ENCODE assay signal across 9 mouse cellular contexts in the genomic region with DNA sequence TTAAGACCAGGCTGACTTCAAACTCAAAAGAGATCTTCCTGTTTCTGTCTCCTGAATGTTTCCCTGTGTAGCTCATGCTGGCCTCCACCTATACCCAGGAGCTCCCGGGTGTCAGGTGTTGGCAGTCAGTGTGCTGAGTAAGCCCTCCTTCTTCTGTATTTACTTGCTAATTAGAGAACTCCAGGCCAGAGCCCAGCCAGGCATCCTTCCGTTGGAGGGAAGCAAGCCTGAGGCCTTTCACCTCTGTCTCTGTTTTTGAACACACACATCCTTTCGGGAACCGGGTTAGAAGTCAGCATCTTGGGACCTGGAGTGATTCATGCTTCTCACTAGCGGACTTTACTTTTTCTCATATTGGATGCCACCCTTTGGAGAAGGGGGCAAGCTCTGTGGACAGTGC. TPM values are rescaled to one million over a fixed set of nuclear protein-coding genes. Genes with fewer than 3 reads are reported as not detected.
A peak's percentile ranks its signal among the peaks of the same experiment; 100 is the strongest.
DNase-seq lines count a peak whose midpoint lies in the region; ATAC-seq and TF ChIP-seq lines count a peak whose summit lies in the region.
"Had no signal": no experiment of that assay in that cellular context is flagged by ENCODE, and none has a peak within 500 bp of the region (broad histone marks: within the 10 kb centered on the region; RNA-seq: fewer than 3 reads in every experiment).

No protein-coding gene starts in this region.

- intact Hi-C loops in gastrocnemius, adult 2 months (cut with DNase I) = no loop called here
- intact Hi-C loops in left cerebral cortex, postnatal 25 days (cut with DNase I) = loop anchor here (2.0 to 5.0 kb wide), 2 partner anchors 25 to 90 kb away; partner anchors contain the start of gene Fam207a

- peaks cover 4% of the 10 kb centered on the region for H3K36me3 ChIP-seq in hindbrain, embryonic 16.5 days (ENCODE audit: control insufficient read depth, insufficient read depth, low read length)
- peaks cover 22% of the 10 kb centered on the region for H3K36me3 ChIP-seq in liver, postnatal 0 days (replicated peaks; ENCODE audit: insufficient read depth, low read length)

- peak overlapping the region; percentile 79 for H3K4me3 ChIP-seq in gastrocnemius, adult 2 months
- peak overlapping the region; percentile 79 for H3K4me3 ChIP-seq in hindbrain, embryonic 16.5 days (ENCODE audit: low read length)
- peak overlapping the region; percentile 66 for H3K4me3 ChIP-seq in liver, postnatal 0 days (ENCODE audit: low read depth, low read length)

- H3K4me2 ChIP-seq in hindbrain, embryonic 16.5 days (ENCODE audit: low read length) = peak overlapping the region; percentile 94
- peak overlapping the region; percentile 82 for H3K4me2 ChIP-seq in liver, postnatal 0 days (ENCODE audit: low read depth, low read length)

- no peak overlapping the region for H3K9ac ChIP-seq in hindbrain, embryonic 16.5 days (ENCODE audit: low read depth, low read length)
- H3K9ac ChIP-seq in liver, postnatal 0 days (replicated peaks) = peak overlapping the region; percentile 78

- peaks cover 12% of the 10 kb centered on the region for H3K4me1 ChIP-seq in hindbrain, embryonic 16.5 days (ENCODE audit: control insufficient read depth, insufficient read depth, low read depth, low read length)
- peaks cover 38% of the 10 kb centered on the region for H3K4me1 ChIP-seq in liver, postnatal 0 days (ENCODE audit: insufficient read depth)

- DNase-seq in gastrocnemius, adult 2 months = no peak
- no peak for DNase-seq in gastrocnemius, adult 18-20 months (ENCODE audit: low spot score)
- DNase-seq in Muller cell, postnatal 12 days (ENCODE audit: inconsistent ontology term) = peak; percentile 9
- DNase-seq in liver, postnatal 0 days = no peak
- no peak for DNase-seq in urinary bladder, postnatal 10 days (ENCODE audit: low spot score)
- DNase-seq in left cerebral cortex, postnatal 25 days (ENCODE audit: low spot score in 2 of 2) = no peak
- DNase-seq in urinary bladder, adult 18-20 months (ENCODE audit: low spot score in 2 of 2) = no peak

- no peak for ATAC-seq in hindbrain, embryonic 16.5 days
- no peak for ATAC-seq in liver, postnatal 0 days

- WGBS in hindbrain, embryonic 16.5 days = 64% methylated on average over 5 of the region's 5 CpGs
- WGBS in liver, postnatal 0 days (ENCODE audit: insufficient replicate concordance) = 47% methylated on average over 5 of the region's 5 CpGs

- TF ChIP-seq CTCF in gastrocnemius, adult 2 months (IDR thresholded peaks at IDR 0.05) = no peak
- no peak for TF ChIP-seq CTCF in liver, postnatal 0 days (IDR thresholded peaks at IDR 0.05; ENCODE audit: low read depth)

- peak overlapping the region; percentile 99 for H3K27ac ChIP-seq in gastrocnemius, adult 2 months
- H3K27ac ChIP-seq in hindbrain, embryonic 16.5 days (ENCODE audit: low read depth, low read length) = no peak overlapping the region
- H3K27ac ChIP-seq in liver, postnatal 0 days (ENCODE audit: low read depth) = peak overlapping the region; percentile 97

- no peaks in the 10 kb centered on the region for H3K27me3 ChIP-seq in hindbrain, embryonic 16.5 days (replicated peaks; ENCODE audit: control insufficient read depth, insufficient read depth, low read length)
- H3K27me3 ChIP-seq in liver, postnatal 0 days (ENCODE audit: insufficient read depth, low read length) = no peaks in the 10 kb centered on the region

- peak; percentile 17; the same call in 1 of the 2 replicates for TF ChIP-seq EP300 in liver, postnatal 0 days (IDR thresholded peaks at IDR 0.05; ENCODE audit: low read depth)

- H3K9me3 ChIP-seq in hindbrain, embryonic 16.5 days (ENCODE audit: control insufficient read depth, low read length) = no peaks in the 10 kb centered on the region
- H3K9me3 ChIP-seq in liver, postnatal 0 days (ENCODE audit: low read length) = no peaks in the 10 kb centered on the region

RNA-seq across cellular contexts. Expression of gene Gm49325, which starts 1.4 kb away (rescaled TPM):
- total RNA-seq in gastrocnemius, adult 2 months (2021) = 1 to 10 TPM; 8.4 to 8.6 TPM
- 10 to 100 TPM in 1 of 2 experiments, 1 to 10 TPM in 1; 8.6 to 11.4 TPM for total RNA-seq in gastrocnemius, adult 18-20 months (2021)
- polyA plus RNA-seq in hindbrain, embryonic 16.5 days (2015; fragmentation: Nextera tagmentation; extraction: Ambion mirVana) = not detected in 2 replicates
- polyA plus RNA-seq in liver, postnatal 0 days (2015; fragmentation: Nextera tagmentation; extraction: Ambion mirVana) = 8.4 and 13.3 TPM in 2 replicates
- 10 to 100 TPM; 14.2 to 16.3 TPM for total RNA-seq in left cerebral cortex, postnatal 25 days (2021)
- total RNA-seq: hematopoietic stem cell, adult 5-6 weeks had no signal

RNA-seq across cellular contexts. Expression of gene Sumo3, which starts 1.5 kb away (rescaled TPM):
- total RNA-seq in gastrocnemius, adult 2 months (2021) = 10 to 100 TPM; 43.5 to 44.5 TPM
- 10 to 100 TPM; 44.5 to 47.4 TPM for total RNA-seq in gastrocnemius, adult 18-20 months (2021)
- polyA plus RNA-seq in hindbrain, embryonic 16.5 days (2015; fragmentation: Nextera tagmentation; extraction: Ambion mirVana) = 303 and 334 TPM in 2 replicates
- 105 and 111 TPM in 2 replicates for polyA plus RNA-seq in liver, postnatal 0 days (2015; fragmentation: Nextera tagmentation; extraction: Ambion mirVana)
- 100 to 1,000 TPM; 133 to 140 TPM for total RNA-seq in left cerebral cortex, postnatal 25 days (2021)

RNA-seq across cellular contexts. Expression of gene Ube2g2, which starts 14.6 kb away (rescaled TPM):
- total RNA-seq in gastrocnemius, adult 2 months (2021) = 10 to 100 TPM; 95.4 to 100.0 TPM
- 100 to 1,000 TPM in 1 of 2 experiments, 10 to 100 TPM in 1; 96.1 to 101 TPM for total RNA-seq in gastrocnemius, adult 18-20 months (2021)
- 85.0 and 91.0 TPM in 2 replicates for polyA plus RNA-seq in hindbrain, embryonic 16.5 days (2015; fragmentation: Nextera tagmentation; extraction: Ambion mirVana)
- 37.4 and 40.4 TPM in 2 replicates for polyA plus RNA-seq in liver, postnatal 0 days (2015; fragmentation: Nextera tagmentation; extraction: Ambion mirVana)
- total RNA-seq in left cerebral cortex, postnatal 25 days (2021) = 10 to 100 TPM; 43.7 to 51.3 TPM

RNA-seq across cellular contexts. Expression of gene Pttg1ip, which starts 25.9 kb away (rescaled TPM):
- total RNA-seq in gastrocnemius, adult 2 months (2021) = 10 to 100 TPM; 30.5 to 36.5 TPM
- 10 to 100 TPM; 23.0 to 33.6 TPM for total RNA-seq in gastrocnemius, adult 18-20 months (2021)
- polyA plus RNA-seq in hindbrain, embryonic 16.5 days (2015; fragmentation: Nextera tagmentation; extraction: Ambion mirVana) = 84.4 and 88.3 TPM in 2 replicates
- 126 and 129 TPM in 2 replicates for polyA plus RNA-seq in liver, postnatal 0 days (2015; fragmentation: Nextera tagmentation; extraction: Ambion mirVana)
- total RNA-seq in left cerebral cortex, postnatal 25 days (2021) = 10 to 100 TPM; 71.0 to 87.6 TPM
